Mouse (Mus musculus): ENCODE results near the gene Oxsr1. TPM values are rescaled to one million over a fixed set of nuclear protein-coding genes. Genes with fewer than 3 reads are reported as not detected.

Oxsr1 gene
- polyA plus RNA-seq, 1 experiment from 2014 or later = 3.8 TPM

DNA sequence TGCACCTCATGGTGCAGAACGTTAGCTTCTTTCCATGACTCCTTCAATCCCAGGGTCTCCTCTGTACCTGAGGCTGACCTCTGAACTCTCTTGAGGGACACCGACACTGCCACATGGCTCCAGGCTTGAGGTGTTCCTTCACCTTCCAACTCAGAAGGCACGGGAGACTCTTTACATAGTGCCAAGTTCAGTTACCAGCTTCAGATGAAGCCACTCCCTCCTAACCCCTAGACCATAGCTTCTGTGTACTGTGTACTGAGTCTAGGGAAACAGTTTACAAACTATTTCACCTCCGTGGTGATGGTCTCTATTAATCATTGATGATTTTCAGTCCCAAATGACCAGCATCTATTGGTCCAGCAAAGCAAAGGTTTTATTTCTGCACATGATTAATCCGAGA, 120.6 kb downstream of the Oxsr1 start:
- WGBS (ENCODE audit: insufficient replicate concordance) = 73% methylated on average over 5 of the region's 5 CpGs
- H3K36me3 ChIP-seq (replicated peaks; ENCODE audit: insufficient read depth, low read length) = no peaks in the 10 kb centered on the region
- ATAC-seq = no peak
- TF ChIP-seq EP300 (IDR thresholded peaks at IDR 0.05; ENCODE audit: low read depth) (no peak), CTCF (IDR thresholded peaks at IDR 0.05; ENCODE audit: low read depth) (no peak)
- no peaks in the 10 kb centered on the region for H3K27me3 ChIP-seq (ENCODE audit: insufficient read depth, low read length)
- H3K9me3 ChIP-seq (ENCODE audit: low read length) = no peaks in the 10 kb centered on the region; the same call in 1 of the 2 replicates
- no peak overlapping the region for H3K9ac ChIP-seq (replicated peaks)
- no peak overlapping the region for H3K4me3 ChIP-seq (ENCODE audit: low read depth, low read length)
- H3K4me2 ChIP-seq (ENCODE audit: low read depth, low read length) = no peak overlapping the region
- H3K4me1 ChIP-seq (ENCODE audit: insufficient read depth) = peaks cover 9% of the 10 kb centered on the region; the same call in 1 of the 2 replicates
- no peak for DNase-seq
- H3K27ac ChIP-seq (ENCODE audit: low read depth) = no peak overlapping the region

DNA sequence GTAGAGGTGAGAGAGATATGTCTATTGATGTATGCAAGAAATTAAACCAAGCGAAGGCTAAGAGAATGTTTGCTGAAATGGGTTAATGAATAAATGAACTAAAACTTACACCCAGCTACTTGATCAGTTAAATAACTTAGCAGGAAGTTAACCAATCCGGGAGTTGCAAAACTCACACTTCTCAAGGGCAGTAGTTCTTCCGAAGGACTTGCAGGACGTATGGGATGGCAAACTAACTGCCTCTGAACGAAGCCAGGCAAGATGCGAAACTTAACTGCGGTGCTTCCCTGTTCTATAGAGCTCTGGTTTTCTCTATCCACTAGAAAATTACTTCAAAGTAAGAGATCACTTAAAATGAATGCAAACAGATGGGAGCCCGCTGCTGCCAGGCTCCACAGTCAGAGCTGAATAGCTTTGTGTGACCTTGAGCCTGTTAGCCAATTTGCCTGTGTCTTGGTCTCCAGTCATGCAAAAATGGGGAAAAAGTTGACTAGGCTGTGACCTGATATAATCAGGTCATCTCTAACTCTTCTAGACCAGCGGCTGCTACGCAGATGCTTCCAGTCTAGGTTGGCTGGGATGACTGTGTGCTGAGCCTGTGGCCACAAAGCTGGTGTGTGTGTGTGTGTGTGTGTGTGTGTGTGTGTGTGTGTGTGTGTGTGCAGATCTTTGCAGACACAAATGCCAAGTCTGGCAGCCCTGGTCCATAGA, 122.9 kb downstream of the Oxsr1 start:
- Histone ChIP-seq H3K9me3 (ENCODE audit: low read length) (no peaks in the 10 kb centered on the region; the same call in 1 of the 2 replicates), H3K27ac (ENCODE audit: low read depth) (no peak overlapping the region), H3K27me3 (ENCODE audit: insufficient read depth, low read length) (no peaks in the 10 kb centered on the region), H3K4me2 (ENCODE audit: low read depth, low read length) (no peak overlapping the region), H3K4me3 (ENCODE audit: low read depth, low read length) (no peak overlapping the region), H3K4me1 (ENCODE audit: insufficient read depth) (peaks cover 9% of the 10 kb centered on the region; the same call in 1 of the 2 replicates), H3K9ac (replicated peaks) (no peak overlapping the region), H3K36me3 (replicated peaks; ENCODE audit: insufficient read depth, low read length) (no peaks in the 10 kb centered on the region)
- ATAC-seq (no peak), DNase-seq (no peak)
- TF ChIP-seq CTCF (IDR thresholded peaks at IDR 0.05; ENCODE audit: low read depth) (no peak), EP300 (IDR thresholded peaks at IDR 0.05; ENCODE audit: low read depth) (no peak)
- WGBS (ENCODE audit: insufficient replicate concordance) = 61% methylated on average over 10 of the region's 10 CpGs

DNA sequence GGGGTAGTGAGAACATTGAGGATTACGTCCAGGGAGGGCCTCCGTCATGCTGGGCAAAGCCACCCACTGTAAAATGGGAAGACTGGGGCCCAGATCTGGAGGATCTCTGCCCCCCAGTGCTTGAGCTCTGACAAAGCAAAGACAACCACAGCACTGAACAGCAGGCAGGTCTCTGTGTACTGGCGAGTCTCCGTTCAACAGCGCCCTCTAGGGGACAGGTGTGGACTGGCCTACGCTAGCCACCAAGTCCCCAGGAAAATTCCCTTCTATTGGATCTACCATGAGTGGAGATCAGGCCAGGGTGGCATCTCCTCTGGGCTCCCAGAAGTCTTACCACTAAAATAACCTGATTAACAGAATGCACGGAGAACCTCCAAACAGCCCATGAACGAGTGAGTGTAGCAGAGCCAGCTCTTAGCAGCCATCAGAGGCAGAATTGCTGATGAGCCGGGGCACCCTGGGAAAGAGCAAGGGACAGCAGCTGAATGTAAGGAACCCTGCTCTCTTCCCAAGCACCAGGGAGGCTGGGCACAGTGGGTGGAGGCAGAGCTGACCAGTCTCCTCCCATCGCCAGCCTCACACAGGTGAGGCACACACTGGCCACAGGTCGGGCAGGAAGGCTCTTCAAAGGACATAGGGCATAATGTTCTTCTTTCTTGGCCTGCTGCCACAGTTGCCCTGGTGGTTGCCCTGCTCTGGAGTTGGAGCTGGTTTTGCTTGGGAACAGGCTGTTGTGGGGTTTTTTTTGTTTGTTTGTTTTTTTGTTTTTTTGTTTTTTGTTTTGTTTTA, 129.8 kb downstream of the Oxsr1 start:
- no peaks in the 10 kb centered on the region for H3K36me3 ChIP-seq (replicated peaks; ENCODE audit: insufficient read depth, low read length)
- H3K4me2 ChIP-seq (ENCODE audit: low read depth, low read length) = no peak overlapping the region
- no peak overlapping the region for H3K4me3 ChIP-seq (ENCODE audit: low read depth, low read length)
- no peak for TF ChIP-seq EP300 (IDR thresholded peaks at IDR 0.05; ENCODE audit: low read depth)
- peak; percentile 82 for TF ChIP-seq CTCF (IDR thresholded peaks at IDR 0.05; ENCODE audit: low read depth)
- H3K9me3 ChIP-seq (ENCODE audit: low read length) = no peaks in the 10 kb centered on the region
- no peak overlapping the region for H3K9ac ChIP-seq (replicated peaks)
- ATAC-seq (peak; percentile 90), DNase-seq (peak; percentile 80)
- no peaks in the 10 kb centered on the region for H3K4me1 ChIP-seq (ENCODE audit: insufficient read depth)
- WGBS (ENCODE audit: insufficient replicate concordance) = 38% methylated on average over 11 of the region's 11 CpGs
- no peaks in the 10 kb centered on the region for H3K27me3 ChIP-seq (ENCODE audit: insufficient read depth, low read length)
- H3K27ac ChIP-seq (ENCODE audit: low read depth) = no peak overlapping the region

Other genes with a start within 250 kb of the Oxsr1 start
- 0.85 and 1.1 TPM in 2 replicates for gene Plcd1, start 228.9 kb downstream of the Oxsr1 start, polyA plus RNA-seq (2015; fragmentation: Nextera tagmentation; extraction: Ambion mirVana)
- 0.05 TPM in 2 replicates for gene Dlec1, start 219.9 kb downstream of the Oxsr1 start, polyA plus RNA-seq (2015; fragmentation: Nextera tagmentation; extraction: Ambion mirVana)
- 496 and 544 TPM in 2 replicates for gene Acaa1b, start 165.3 kb downstream of the Oxsr1 start, polyA plus RNA-seq (2015; fragmentation: Nextera tagmentation; extraction: Ambion mirVana)
- gene Gm47289, start 163.3 kb downstream of the Oxsr1 start, polyA plus RNA-seq (2015; fragmentation: Nextera tagmentation; extraction: Ambion mirVana) = not detected in 2 replicates
- not detected in 2 replicates for gene Slc22a13, start 113.3 kb downstream of the Oxsr1 start, polyA plus RNA-seq (2015; fragmentation: Nextera tagmentation; extraction: Ambion mirVana)
- gene Acaa1a, start 17.2 kb upstream of the Oxsr1 start, polyA plus RNA-seq (2015; fragmentation: Nextera tagmentation; extraction: Ambion mirVana) = 132 and 141 TPM in 2 replicates
- 15.6 and 16.7 TPM in 2 replicates for gene Myd88, start 19.0 kb upstream of the Oxsr1 start, polyA plus RNA-seq (2015; fragmentation: Nextera tagmentation; extraction: Ambion mirVana)
- 8.2 and 9.2 TPM in 2 replicates for gene Xylb, start 35.0 kb upstream of the Oxsr1 start, polyA plus RNA-seq (2015; fragmentation: Nextera tagmentation; extraction: Ambion mirVana)
- not detected in 2 replicates for gene Slc22a14, start 43.1 kb upstream of the Oxsr1 start, polyA plus RNA-seq (2015; fragmentation: Nextera tagmentation; extraction: Ambion mirVana)
- 2.2 and 4.1 TPM in 2 replicates for gene Acvr2b, start 79.7 kb upstream of the Oxsr1 start, polyA plus RNA-seq (2015; fragmentation: Nextera tagmentation; extraction: Ambion mirVana)
- 3.0 and 3.8 TPM in 2 replicates for gene Exog, start 122.5 kb upstream of the Oxsr1 start, polyA plus RNA-seq (2015; fragmentation: Nextera tagmentation; extraction: Ambion mirVana)

Data from liver, postnatal 0 days (tissue).